Mouse (Mus musculus) ZHBTc4 (cell line): Measurements from ENCODE around the gene Cox10.

Experiments used
- DNase-seq: peaks from one replicate; pipeline ENCODE4 v3.0.0-alpha.2; 2011; ENCODE audit warnings: low read depth, low spot score

The Cox10 gene

GRCm38 (mm10) chr11:63918321-63919105, 160.8 kb downstream of the Cox10 start:
- DNase-seq, result no peak

GRCm38 (mm10) chr11:63917561-63917960, 161.7 kb downstream of the Cox10 start:
- no peak for DNase-seq

DNA sequence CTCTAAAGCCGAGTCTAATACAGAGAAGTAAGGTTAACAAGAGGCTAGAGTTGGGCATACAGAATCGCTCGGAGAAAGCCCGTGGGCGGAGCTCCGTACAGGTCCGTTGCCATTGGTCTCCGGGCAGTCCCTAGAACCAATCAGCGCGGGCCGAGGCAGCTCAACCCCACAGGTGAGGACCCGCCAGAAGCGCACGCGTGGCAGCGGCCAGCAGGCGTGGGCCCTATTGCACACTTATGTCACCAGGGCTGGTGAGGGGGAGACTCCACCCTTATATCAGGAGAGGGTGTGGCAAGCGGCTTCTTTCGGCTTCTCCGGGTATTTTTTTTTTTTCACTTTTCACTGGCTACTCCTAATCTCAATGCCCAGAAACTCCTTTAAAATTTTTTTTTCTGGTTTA, 164.9 kb downstream of the Cox10 start:
- peak; percentile 82 for DNase-seq

DNA sequence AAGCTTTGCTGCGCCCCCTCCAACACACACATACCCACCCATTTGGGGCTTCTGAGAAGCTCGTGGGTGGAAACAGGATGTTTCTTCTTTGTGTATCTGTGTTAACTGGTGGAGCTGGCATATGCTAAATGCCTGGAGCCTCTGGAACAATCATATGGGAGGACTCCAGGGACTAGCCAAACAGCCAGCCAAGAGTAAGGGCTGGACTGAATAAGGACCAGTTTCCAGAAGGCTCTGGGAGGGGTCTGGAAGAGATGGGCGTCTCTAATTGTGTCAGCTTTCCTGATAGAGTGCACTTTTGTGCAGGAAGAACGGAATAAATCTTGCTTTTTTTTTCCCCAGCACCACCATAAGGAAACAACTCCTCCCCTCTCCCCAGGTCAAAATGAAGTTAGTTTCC, 165.3 kb downstream of the Cox10 start:
- DNase-seq, result no peak
